Mouse (Mus musculus) liver, adult 2 months (tissue): ENCODE measurements around the gene Lamb2. TPM values are rescaled to one million over a fixed set of nuclear protein-coding genes. Genes with fewer than 3 reads are reported as not detected.

Experiments
- DNase-seq: peaks from one replicate; pipeline ENCODE4 v3.0.0-alpha.2; 2011; ENCODE audit warnings: low read depth, low spot score; ENCODE audit errors: extremely low read depth
- H3K27ac ChIP-seq: fragments of 200-500 bp; replicated peaks from 2 replicates; pipeline ENCODE4 v1.5.1; 2012; ENCODE audit warnings: low read depth, mild to moderate bottlenecking, control low read depth, inconsistent platforms, low read length; ENCODE audit not compliant: insufficient read depth
- H3K27me3 ChIP-seq: fragments of 200-500 bp; 2 replicates; pipeline ENCODE4 v1.6.1; 2012; ENCODE audit warnings: mild to moderate bottlenecking, moderate library complexity, low read length, inconsistent platforms; ENCODE audit not compliant: control insufficient read depth, insufficient read depth
- H3K36me3 ChIP-seq: fragments of 200-500 bp; 2 replicates; pipeline ENCODE4 v1.6.1; 2012; ENCODE audit warnings: low read length, inconsistent platforms; ENCODE audit not compliant: control insufficient read depth, insufficient read depth
- H3K4me1 ChIP-seq: fragments of 200-500 bp; 2 replicates; pipeline ENCODE4 v1.6.1; 2011; ENCODE audit warnings: low read length; ENCODE audit not compliant: control insufficient read depth, insufficient read depth
- H3K4me3 ChIP-seq: fragments of 200-500 bp; 2 replicates; pipeline ENCODE4 v1.5.1; 2011; ENCODE audit warnings: low read depth, mild to moderate bottlenecking, control low read depth, low read length, moderate library complexity; ENCODE audit not compliant: insufficient read depth
- H3K79me2 ChIP-seq: fragments of 200-500 bp; 2 replicates; pipeline ENCODE4 v1.6.1; 2012; ENCODE audit warnings: inconsistent platforms, mild to moderate bottlenecking, low read length, moderate library complexity; ENCODE audit not compliant: control insufficient read depth, insufficient read depth
- H3K9ac ChIP-seq: fragments of 200-500 bp; 2 replicates; pipeline ENCODE4 v1.6.1; 2012; ENCODE audit warnings: low read depth, mild to moderate bottlenecking, control low read depth, inconsistent platforms, low read length
- CTCF ChIP-seq: fragments of 200-500 bp; IDR thresholded peaks from 2 replicates; pipeline ENCODE4 v1.5.1; 2011; ENCODE audit warnings: low read depth, low read length, control low read depth
- POLR2A ChIP-seq: fragments of 200-500 bp; IDR thresholded peaks from 2 replicates; pipeline ENCODE4 v1.6.1; 2011; ENCODE audit warnings: low read length, control low read depth; ENCODE audit not compliant: insufficient read depth; ENCODE audit errors: extremely low read depth
- WGBS: fragments of 180-500 bp; shearing (Covaris S2); methylation state at CpG from one replicate; pipeline ENCODE4 v1.1.7; 2018; 5-methylcytosine and 5-hydroxymethylcytosine counted together
- polyA plus RNA-seq: library from polyadenylated mRNA; depleted of rRNA; stranded (reverse); fragments of >200 nt; gene quantifications from 2 replicates; pipeline ENCODE4 v1.2.3, GENCODE M21; 2012
- total RNA-seq: library from RNA; depleted of rRNA; stranded (reverse); fragments of >200 nt; gene quantifications from 2 replicates; pipeline ENCODE4 v1.2.3, GENCODE M21; 2014

Lamb2 gene
- total and polyA plus RNA-seq, 2 experiments: 4.8 to 5.0 TPM

DNA sequence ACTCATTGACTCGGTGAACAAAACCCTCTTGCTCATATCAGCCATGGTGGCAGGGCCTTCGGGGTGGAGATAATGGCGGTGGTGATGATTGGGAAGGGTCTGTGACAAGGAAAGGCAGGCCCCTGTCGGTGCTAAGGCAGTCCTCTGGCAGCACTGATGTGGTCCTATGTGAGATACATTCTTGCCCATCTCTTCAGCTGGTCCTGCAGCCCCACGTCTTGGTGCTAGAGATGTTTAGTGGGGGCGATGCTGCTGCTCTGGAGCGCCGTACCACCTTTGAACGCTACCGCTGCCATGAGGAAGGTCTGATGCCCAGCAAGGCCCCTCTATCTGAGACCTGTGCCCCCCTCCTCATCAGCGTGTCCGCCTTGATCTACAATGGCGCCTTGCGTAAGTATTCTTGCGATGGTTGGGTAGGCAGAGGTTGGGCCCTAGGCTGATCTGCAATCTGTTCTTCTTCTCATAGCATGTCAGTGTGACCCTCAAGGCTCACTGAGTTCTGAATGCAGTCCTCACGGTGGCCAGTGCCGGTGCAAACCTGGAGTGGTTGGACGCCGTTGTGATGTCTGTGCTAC is 5.9 kb downstream of the Lamb2 start:
- DNase-seq: no peak
- Histone ChIP-seq H3K27me3 (no peaks in the 10 kb centered on the region), H3K27ac (no peak overlapping the region), H3K9ac (no peak overlapping the region), H3K4me3 (no peak overlapping the region), H3K4me1 (peaks cover 4% of the 10 kb centered on the region; the same call in 1 of the 2 replicates), H3K36me3 (no peaks in the 10 kb centered on the region), H3K79me2 (no peaks in the 10 kb centered on the region)
- TF ChIP-seq POLR2A (no peak), CTCF (no peak)
- 93% methylated on average over 19 of the region's 19 CpGs for WGBS

DNA sequence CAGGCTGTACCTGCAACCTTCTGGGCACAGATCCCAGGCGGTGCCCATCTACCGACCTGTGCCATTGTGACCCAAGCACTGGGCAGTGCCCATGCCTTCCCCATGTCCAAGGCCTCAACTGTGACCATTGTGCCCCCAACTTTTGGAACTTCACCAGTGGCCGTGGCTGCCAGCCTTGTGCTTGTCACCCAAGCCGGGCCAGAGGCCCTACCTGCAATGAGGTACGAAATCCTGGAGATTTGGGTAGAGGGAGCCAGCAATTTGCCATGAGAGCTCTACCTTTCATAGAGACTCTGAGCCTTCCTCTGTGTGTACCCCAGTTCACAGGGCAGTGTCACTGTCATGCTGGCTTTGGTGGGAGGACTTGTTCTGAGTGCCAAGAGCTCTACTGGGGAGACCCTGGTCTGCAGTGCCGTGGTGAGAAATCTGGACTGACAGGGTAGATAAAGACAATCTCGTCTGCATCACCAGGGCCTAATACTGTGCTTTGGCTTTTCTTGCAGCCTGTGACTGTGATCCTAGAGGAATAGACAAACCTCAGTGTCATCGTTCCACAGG is 7.5 kb downstream of the Lamb2 start:
- H3K36me3 ChIP-seq: no peaks in the 10 kb centered on the region
- peaks cover 8% of the 10 kb centered on the region; the same call in 1 of the 2 replicates for H3K4me1 ChIP-seq
- no peaks in the 10 kb centered on the region for H3K79me2 ChIP-seq
- H3K4me3 ChIP-seq: no peak overlapping the region
- H3K27me3 ChIP-seq: no peaks in the 10 kb centered on the region
- no peak overlapping the region for H3K27ac ChIP-seq
- 92% methylated on average over 8 of the region's 8 CpGs for WGBS
- TF ChIP-seq POLR2A (no peak), CTCF (no peak)
- no peak overlapping the region for H3K9ac ChIP-seq
- no peak for DNase-seq

DNA sequence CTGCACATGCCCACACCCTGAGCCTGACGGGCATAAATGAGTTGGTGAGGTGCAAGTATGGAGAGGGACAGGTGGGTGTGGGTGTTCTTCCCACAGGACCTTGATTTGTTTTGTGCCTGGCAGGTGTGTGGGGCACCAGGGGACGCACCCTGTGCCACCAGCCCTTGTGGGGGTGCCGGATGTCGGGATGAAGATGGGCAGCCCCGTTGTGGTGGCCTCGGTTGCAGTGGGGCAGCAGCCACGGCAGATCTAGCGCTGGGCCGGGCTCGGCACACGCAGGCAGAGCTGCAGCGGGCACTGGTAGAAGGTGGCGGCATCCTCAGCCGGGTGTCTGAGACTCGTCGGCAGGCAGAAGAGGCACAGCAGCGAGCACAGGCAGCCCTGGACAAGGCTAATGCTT is 8.9 kb downstream of the Lamb2 start:
- 95% methylated on average over 17 of the region's 17 CpGs for WGBS
- Histone ChIP-seq H3K36me3 (peaks cover 1% of the 10 kb centered on the region; the same call in 1 of the 2 replicates), H3K27ac (no peak overlapping the region), H3K4me1 (peaks cover 10% of the 10 kb centered on the region; the same call in 1 of the 2 replicates), H3K9ac (no peak overlapping the region), H3K4me3 (no peak overlapping the region), H3K79me2 (no peaks in the 10 kb centered on the region), H3K27me3 (no peaks in the 10 kb centered on the region)
- TF ChIP-seq POLR2A (no peak), CTCF (no peak)
- DNase-seq: no peak

DNA sequence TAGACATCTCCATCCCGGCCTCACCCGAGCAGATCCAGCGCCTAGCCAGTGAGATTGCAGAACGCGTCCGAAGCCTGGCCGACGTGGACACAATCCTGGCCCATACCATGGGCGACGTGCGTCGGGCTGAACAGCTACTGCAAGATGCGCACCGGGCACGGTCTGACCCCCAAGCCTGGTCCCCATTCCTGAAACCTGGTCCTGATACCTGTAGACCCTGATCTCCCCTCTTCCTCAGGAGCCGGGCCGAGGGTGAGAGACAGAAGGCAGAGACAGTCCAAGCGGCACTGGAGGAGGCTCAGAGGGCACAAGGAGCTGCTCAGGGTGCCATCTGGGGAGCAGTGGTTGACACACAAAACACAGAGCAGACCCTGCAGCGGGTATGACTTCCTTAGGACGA is 9.7 kb downstream of the Lamb2 start:
- no peak for TF ChIP-seq POLR2A
- no peak for TF ChIP-seq CTCF
- H3K4me3 ChIP-seq: no peak overlapping the region
- H3K9ac ChIP-seq: no peak overlapping the region
- H3K27ac ChIP-seq: no peak overlapping the region
- 97% methylated on average over 20 of the region's 20 CpGs for WGBS
- no peaks in the 10 kb centered on the region for H3K27me3 ChIP-seq
- H3K4me1 ChIP-seq: peaks cover 10% of the 10 kb centered on the region; the same call in 1 of the 2 replicates
- H3K79me2 ChIP-seq: no peaks in the 10 kb centered on the region
- H3K36me3 ChIP-seq: peaks cover 5% of the 10 kb centered on the region; the same call in 1 of the 2 replicates
- no peak for DNase-seq

DNA sequence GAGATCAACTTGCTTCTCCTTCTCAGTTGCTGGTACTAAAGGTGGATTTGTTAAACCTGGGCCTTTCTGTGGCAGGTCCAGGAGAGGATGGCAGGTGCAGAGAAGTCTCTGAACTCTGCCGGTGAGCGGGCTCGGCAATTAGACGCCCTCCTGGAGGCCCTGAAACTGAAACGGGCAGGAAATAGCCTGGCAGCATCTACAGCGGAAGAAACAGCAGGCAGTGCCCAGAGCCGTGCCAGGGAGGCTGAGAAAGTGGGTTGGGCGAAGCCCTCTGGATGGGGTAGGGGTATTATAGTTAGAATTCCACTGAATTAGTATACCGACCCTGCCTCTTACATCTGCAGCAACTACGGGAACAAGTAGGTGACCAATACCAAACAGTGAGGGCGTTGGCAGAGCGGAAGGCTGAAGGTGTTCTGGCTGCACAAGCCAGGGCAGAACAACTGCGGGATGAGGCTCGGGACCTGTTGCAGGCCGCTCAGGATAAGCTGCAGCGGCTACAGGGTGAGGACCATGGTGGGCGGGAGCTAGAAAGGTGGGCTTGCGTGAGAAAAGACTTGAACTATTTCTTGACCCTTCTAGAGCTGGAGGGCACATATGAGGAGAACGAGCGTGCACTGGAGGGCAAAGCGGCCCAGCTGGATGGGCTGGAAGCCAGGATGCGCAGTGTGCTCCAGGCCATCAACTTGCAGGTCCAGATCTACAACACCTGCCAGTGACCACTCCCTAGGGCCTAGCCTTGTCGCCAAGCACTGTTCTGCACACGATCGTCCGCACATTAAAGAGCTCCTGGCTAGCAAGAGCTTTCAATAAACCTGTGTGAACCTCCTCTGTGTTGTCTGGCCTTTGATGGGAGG is 10.4 kb downstream of the Lamb2 start:
- no peak for DNase-seq
- peaks cover 11% of the 10 kb centered on the region; the same call in 1 of the 2 replicates for H3K36me3 ChIP-seq
- H3K9ac ChIP-seq: peak overlapping the region; percentile 33
- 69% methylated on average over 26 of the region's 26 CpGs for WGBS
- H3K27ac ChIP-seq: peak overlapping the region; percentile 56
- TF ChIP-seq CTCF: 0 out of 2 replicates have a peak, but pooled peaks have one; percentile 1
- no peak for TF ChIP-seq POLR2A
- H3K4me1 ChIP-seq: peaks cover 10% of the 10 kb centered on the region; the same call in 1 of the 2 replicates
- H3K4me3 ChIP-seq: peak overlapping the region; percentile 82
- no peaks in the 10 kb centered on the region for H3K27me3 ChIP-seq
- H3K79me2 ChIP-seq: no peaks in the 10 kb centered on the region
